Mouse (Mus musculus) heart, postnatal 0 days (tissue): ENCODE measurements at regions not wholly inside any gene's neighbourhood (a gene's known extent, or its start where the extent isn't known, plus 50 kb on each side); places are given as distances from the start of the nearest gene placed in this dataset.

Experiments used
- ATAC-seq: fragments of 200-750 bp; cut with Nextera tagmentation; 2 replicates; pipeline ENCODE4 v1.8.0; 2017; ENCODE audit warnings: low read depth, moderate number of reproducible peaks, moderate library complexity; ENCODE audit not compliant: insufficient read depth
- DNase-seq: peaks from one replicate; pipeline ENCODE4 v3.0.0-alpha.2; 2016; ENCODE audit warnings: low spot score
- H3K27ac ChIP-seq: fragments of 300-500 bp; sonication (generic); 2 replicates; pipeline ENCODE4 v1.5.1; 2014; ENCODE audit warnings: low read depth, mild to moderate bottlenecking
- H3K27me3 ChIP-seq: fragments of 300-500 bp; sonication (generic); 2 replicates; pipeline ENCODE4 v1.6.1; 2014; ENCODE audit warnings: low read length, mixed read lengths; ENCODE audit not compliant: control insufficient read depth, insufficient read depth
- H3K36me3 ChIP-seq: fragments of 300-500 bp; sonication (generic); replicated peaks from 2 replicates; pipeline ENCODE4 v1.6.1; 2014; ENCODE audit warnings: low read length, mixed read lengths; ENCODE audit not compliant: control insufficient read depth, insufficient read depth
- H3K4me1 ChIP-seq: fragments of 300-500 bp; sonication (generic); 2 replicates; pipeline ENCODE4 v1.6.1; 2014; ENCODE audit warnings: antibody characterized with exemption; ENCODE audit not compliant: control insufficient read depth, insufficient read depth
- H3K4me2 ChIP-seq: fragments of 300-500 bp; sonication (generic); 2 replicates; pipeline ENCODE4 v1.6.1; 2014; ENCODE audit warnings: low read depth, mild to moderate bottlenecking, low read length, moderate library complexity
- H3K4me3 ChIP-seq: fragments of 300-500 bp; sonication (generic); 2 replicates; pipeline ENCODE4 v1.5.1; 2014; ENCODE audit warnings: low read depth, low read length
- H3K9ac ChIP-seq: fragments of 300-500 bp; sonication (generic); replicated peaks from 2 replicates; pipeline ENCODE4 v1.6.1; 2014; ENCODE audit warnings: low read depth, low read length, mixed read lengths
- H3K9me3 ChIP-seq: fragments of 300-500 bp; sonication (generic); replicated peaks from 2 replicates; pipeline ENCODE4 v1.6.1; 2016; ENCODE audit warnings: low read length; ENCODE audit not compliant: control insufficient read depth
- CTCF ChIP-seq: IDR thresholded peaks from 2 replicates; pipeline ENCODE4 v1.5.1; 2016; ENCODE audit warnings: antibody characterized with exemption, control low read depth, low read depth
- EP300 ChIP-seq: IDR thresholded peaks from 2 replicates; pipeline ENCODE4 v1.6.1; 2016; ENCODE audit warnings: antibody characterized with exemption, low read depth
- WGBS: fragments of 180-500 bp; shearing (Covaris S2); extraction: QIAGEN DNeasy Blood & Tissue Kit; methylation state at CpG from one replicate; pipeline ENCODE4 v1.1.7; 2014; 5-methylcytosine and 5-hydroxymethylcytosine counted together

- ATAC-seq (no peak), DNase-seq (no peak)
- Histone ChIP-seq H3K27ac (no peak overlapping the region), H3K27me3 (no peaks in the 10 kb centered on the region), H3K36me3 (no peaks in the 10 kb centered on the region), H3K9ac (no peak overlapping the region), H3K9me3 (peaks cover 4% of the 10 kb centered on the region; the same call in 1 of the 2 replicates), H3K4me2 (no peak overlapping the region), H3K4me3 (no peak overlapping the region), H3K4me1 (no peaks in the 10 kb centered on the region)
- TF ChIP-seq EP300 (no peak), CTCF (no peak)
- 84% methylated on average over 2 of the region's 2 CpGs for WGBS
These were observed 60.4 kb upstream of the C2cd4b start for GRCm38 (mm10) chr9:67698796-67699195.

GRCm38 (mm10) chr9:67699846-67700579 lies 59.2 kb upstream of the C2cd4b start:
- DNase-seq (peak; percentile 45), ATAC-seq (peak; percentile 60)
- no peaks in the 10 kb centered on the region for H3K27me3 ChIP-seq
- no peaks in the 10 kb centered on the region for H3K4me1 ChIP-seq
- no peak overlapping the region for H3K27ac ChIP-seq
- H3K4me3 ChIP-seq = peak overlapping the region; percentile 44
- 18% methylated on average over 35 of the region's 35 CpGs for WGBS
- no peaks in the 10 kb centered on the region for H3K36me3 ChIP-seq
- H3K4me2 ChIP-seq = peak overlapping the region; percentile 74
- TF ChIP-seq EP300 (no peak), CTCF (no peak)
- peaks cover 4% of the 10 kb centered on the region; the same call in 1 of the 2 replicates for H3K9me3 ChIP-seq
- peak overlapping the region; percentile 52; the same call in 1 of the 2 replicates for H3K9ac ChIP-seq

GRCm38 (mm10) chr9:67708246-67708960 lies 50.8 kb upstream of the C2cd4b start:
- Histone ChIP-seq H3K4me3 (no peak overlapping the region), H3K9me3 (no peaks in the 10 kb centered on the region), H3K4me2 (no peak overlapping the region), H3K27me3 (no peaks in the 10 kb centered on the region), H3K9ac (no peak overlapping the region), H3K36me3 (no peaks in the 10 kb centered on the region), H3K4me1 (no peaks in the 10 kb centered on the region), H3K27ac (no peak overlapping the region)
- no peak for ATAC-seq
- DNase-seq = no peak
- 52% methylated on average over 5 of the region's 5 CpGs for WGBS
- TF ChIP-seq EP300 (no peak), CTCF (no peak)
